Mouse (Mus musculus): ENCODE results near the gene Gm14685.
"Not testable (repeated sequence)": the region's sequence is repeated elsewhere in the genome, so short reads cannot be mapped to it uniquely, and the experiment has no call there.

The Gm14685 gene

GRCm38 (mm10) chrX:73116747-73117146 is at the start of gene Gm14685:
Gene Gm14685 (plus strand): TSS chrX:73117047.
- DNase-seq (ENCODE audit: low spot score in 2 of 2), result not testable (repeated sequence)

- DNase-seq (ENCODE audit: low spot score in 2 of 2), result not testable (repeated sequence)
Observed at GRCm38 (mm10) chrX:73082267-73083055, 34.4 kb upstream of the Gm14685 start, which contains the start of gene Xlr4a. Gene Xlr4a (minus strand): TSS chrX:73082478.

GRCm38 (mm10) chrX:73096941-73097508 is 19.8 kb upstream of the Gm14685 start, which contains the start of gene Xlr3a:
Gene Xlr3a (minus strand): TSS chrX:73097095.
- DNase-seq (ENCODE audit: low spot score in 2 of 2), result not testable (repeated sequence)

GRCm38 (mm10) chrX:73122859-73123829 is 6.3 kb downstream of the Gm14685 start:
- DNase-seq (ENCODE audit: low spot score in 2 of 2), result not testable (repeated sequence)

- DNase-seq (ENCODE audit: low spot score in 2 of 2), result not testable (repeated sequence)
Observed at GRCm38 (mm10) chrX:73143218-73143618, 26.4 kb downstream of the Gm14685 start.

- DNase-seq (ENCODE audit: low spot score in 2 of 2), result not testable (repeated sequence)
Observed at GRCm38 (mm10) chrX:73148496-73148895, 31.6 kb downstream of the Gm14685 start, which contains the start of gene Xlr5b. Gene Xlr5b (plus strand): TSS chrX:73148796.

GRCm38 (mm10) chrX:73149350-73149749 is 32.5 kb downstream of the Gm14685 start, which contains the start of gene DXBay18:
Gene DXBay18 (minus strand): TSS chrX:73149450.
- not testable (repeated sequence) for DNase-seq (ENCODE audit: low spot score in 2 of 2)

GRCm38 (mm10) chrX:73176889-73177288 is 60.0 kb downstream of the Gm14685 start, which contains the start of gene Spin2d:
Gene Spin2d (minus strand): TSS chrX:73176989.
- DNase-seq (ENCODE audit: low spot score in 2 of 2), result not testable (repeated sequence)

Data from spleen, postnatal 14 days (tissue).